Mouse (Mus musculus): ENCODE measurements around the gene Tagap.

Gene Tagap

DNA sequence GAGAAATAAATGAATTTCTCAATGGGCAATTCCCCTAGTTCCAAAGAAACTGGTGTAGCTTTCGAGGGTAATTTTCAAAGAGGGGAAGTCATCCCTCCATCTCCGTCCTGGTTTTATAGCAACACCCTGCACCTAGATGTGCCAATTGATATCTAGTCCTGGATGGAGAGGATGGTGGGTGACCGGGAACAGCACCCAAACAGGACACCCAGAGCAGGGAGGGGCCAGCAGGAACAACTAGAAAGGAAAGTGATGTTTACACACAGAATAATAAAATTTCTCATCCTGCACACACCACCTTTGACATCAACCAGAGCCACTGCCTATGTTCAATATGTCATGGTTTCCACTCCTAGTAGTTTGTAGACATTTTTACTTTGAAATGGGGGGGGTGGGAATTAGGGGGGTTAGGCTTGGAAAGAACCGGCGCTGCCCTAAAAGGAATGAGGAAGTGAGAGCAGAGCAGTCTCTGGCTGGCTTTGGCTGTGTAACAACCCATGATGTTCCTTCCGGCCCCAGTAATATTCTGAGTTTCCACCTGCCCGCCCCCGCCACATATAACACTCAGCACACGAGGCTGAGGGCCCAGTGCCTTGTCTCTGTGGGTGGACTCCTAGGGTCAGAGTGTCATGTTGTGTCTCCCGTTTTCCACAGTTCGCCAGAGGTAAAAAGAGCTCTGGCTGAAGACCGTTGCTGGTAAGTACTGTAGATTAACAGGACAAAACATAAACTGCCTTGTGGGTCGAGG is at the start of gene Tagap:
Tagap (plus strand) TSS at position 588 of the 748 bp plus-strand sequence.
- no peak for DNase-seq

DNA sequence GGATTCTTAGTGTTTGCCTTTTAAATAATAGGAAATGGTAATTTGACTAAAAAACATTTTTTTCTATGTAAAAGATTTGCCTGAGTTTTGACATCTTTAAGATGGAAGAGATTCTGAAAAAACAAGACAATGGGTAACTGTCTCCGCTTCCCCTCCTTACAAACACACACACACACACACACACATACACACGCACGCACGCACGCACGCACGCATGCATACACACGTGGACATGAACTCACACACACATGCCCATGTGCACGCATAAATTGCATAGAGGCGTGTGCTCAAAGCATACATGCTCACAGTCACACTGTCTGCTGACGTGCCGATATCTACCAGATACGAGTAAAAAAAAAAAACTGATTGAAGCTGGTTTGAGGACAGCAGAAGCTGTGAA is 49.3 kb upstream of the Tagap start:
- no peak for DNase-seq

DNA sequence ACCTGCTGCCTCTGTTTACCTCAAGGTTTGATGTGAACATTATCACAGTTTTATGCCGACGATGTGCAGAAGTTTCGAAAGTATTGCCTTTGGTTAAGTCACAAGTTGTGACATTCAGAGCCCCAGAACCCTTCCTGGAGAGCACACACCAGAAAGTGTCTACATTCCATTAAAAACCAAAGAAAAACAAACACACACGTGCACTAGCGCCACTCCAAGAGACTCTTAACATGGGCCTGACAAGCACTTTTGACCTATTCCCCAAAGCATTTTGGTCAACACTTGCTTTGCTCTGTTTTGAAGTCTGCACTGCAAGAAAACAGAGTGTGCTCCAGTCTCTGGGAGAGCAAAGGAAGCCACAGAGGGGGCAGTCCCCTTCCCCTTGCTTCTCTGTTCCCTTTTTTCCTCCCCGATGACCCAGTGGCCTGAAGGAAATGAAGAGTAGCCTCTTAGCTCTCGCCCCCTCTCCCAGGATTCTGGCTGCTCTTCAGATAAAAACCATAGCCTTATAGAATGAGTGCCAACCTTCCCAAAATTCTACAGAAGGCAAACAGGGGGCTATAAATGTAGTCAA is 48.5 kb upstream of the Tagap start:
- DNase-seq = no peak

DNA sequence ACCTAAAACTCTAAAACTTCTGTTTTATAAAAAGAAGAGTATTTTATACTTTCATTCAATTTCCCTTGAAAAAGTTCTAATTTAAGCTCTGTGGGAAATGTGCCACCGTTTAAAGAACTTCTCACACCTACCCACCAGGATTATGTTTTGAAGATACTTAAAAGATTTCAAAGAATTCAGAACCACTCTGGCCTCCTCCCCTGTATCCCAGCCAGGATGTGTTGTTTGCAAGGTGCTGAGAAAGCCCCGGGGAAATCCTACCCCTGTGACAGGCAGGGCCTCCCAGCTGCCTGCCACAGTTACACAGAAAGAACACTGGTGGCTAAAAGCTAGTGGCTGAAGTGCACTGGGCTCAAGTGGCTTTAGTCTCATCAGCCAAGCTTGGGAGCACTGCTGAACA is 47.9 kb upstream of the Tagap start:
- no peak for DNase-seq

DNA sequence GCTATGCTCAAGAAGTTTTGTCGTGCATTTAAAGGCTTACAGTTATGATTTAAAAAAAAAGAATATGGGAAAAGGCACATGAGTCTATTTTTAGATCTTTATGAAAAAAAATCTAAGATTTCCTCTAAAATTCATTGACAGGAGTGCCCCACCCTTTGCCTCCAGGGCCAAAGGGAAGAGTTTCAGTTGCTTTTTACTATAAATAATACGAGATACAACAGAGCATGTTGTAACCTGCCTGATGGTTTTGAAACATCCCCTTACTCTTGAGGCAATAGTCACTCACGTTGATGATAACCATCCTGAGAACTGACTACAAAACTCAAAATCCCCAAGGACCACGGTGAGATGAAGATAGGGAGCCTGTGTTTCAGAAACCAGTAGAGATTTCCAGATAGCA is 46.3 kb upstream of the Tagap start:
- no peak for DNase-seq

DNA sequence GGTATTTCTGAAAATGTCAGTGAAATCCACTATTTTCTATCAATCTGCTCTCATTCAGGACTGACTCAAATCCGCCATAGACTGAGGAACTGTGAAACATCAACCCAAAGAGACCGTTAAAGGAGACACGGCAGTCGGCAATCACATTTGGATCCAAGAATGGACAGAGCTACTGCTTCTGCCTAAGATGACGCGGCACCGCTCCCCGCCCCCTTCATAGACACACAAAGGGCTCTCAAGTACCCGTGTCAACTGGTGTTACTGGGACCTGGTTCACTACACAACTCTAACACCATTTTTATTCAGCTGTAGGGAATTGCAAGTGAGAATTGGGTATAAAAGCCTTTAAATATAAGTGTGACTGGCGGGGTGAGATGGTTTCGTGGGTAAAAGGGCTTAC is 42.7 kb upstream of the Tagap start:
- no peak for DNase-seq

DNA sequence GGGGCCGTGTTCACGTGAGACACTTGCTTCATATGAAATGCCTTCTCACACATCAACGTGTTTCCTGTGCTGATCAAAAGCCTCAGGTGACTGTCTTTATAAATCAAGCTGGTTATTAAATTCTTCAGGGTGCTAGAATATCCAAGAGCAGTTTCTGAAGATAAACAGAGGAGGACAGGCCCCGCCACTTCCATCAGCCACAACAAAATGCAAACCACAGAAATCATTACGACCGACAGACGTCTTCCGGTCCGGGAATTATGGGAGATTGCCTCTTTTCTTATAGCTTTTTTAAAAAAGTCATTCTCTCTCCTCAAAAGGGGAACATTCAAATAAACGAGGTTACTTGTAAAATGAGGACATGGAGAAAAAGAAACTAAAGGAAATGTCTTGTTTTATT is 41.2 kb upstream of the Tagap start:
- DNase-seq = no peak

DNA sequence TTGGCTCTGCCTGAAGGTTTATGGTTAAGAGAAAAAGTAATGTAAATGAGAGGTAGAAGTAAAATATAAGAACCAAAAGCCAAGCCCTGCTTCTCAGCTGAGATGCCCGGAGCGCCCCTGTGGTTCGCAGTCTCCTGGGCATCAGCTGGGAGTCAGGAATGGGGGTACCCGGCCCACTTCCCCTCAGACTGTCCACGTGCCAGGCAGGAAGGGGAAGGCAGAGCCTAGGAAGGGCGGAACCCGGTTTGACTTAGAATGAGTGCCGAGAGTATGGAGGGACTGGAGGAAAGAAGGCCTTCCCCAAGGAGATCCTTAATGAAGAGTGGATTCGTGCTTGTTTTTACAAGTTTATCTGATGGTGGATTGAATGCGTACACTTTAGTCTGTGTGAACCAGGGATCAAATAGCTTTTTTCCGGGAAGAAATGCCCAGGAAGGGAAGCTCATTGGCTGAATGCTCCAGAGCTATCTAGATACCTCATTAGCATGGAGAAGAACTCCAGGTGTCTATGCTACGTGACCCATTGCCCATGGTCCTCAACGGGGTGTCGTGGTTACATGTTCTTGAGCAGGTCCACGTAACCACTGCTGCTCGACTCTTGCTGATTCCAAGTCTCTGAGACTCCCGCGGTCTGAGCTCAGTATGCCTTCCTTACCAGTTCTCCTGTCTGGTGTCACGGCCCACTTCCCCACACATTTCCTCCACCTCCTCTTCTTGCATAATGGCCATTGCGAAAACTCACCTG is 38.6 kb upstream of the Tagap start:
- DNase-seq = no peak

DNA sequence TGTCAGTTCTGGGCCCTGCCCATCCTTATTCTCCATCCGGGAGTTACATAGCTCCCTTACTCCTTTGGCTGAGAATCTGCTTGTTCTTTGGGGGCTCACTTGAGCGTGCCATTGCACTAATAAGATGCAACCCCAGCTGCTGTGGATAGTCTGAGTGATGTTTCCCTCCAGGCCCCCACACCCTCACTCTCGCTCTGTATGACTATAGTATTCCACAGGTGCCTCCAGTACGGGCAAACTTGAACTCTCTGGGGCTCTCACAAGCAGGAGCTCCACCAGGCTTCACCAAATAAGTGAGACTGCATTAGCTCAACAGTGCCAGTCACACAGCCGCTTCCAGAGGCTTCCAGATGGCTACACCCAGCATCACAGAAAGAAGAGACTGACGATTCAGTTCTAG is 37.5 kb upstream of the Tagap start:
- no peak for DNase-seq

DNA sequence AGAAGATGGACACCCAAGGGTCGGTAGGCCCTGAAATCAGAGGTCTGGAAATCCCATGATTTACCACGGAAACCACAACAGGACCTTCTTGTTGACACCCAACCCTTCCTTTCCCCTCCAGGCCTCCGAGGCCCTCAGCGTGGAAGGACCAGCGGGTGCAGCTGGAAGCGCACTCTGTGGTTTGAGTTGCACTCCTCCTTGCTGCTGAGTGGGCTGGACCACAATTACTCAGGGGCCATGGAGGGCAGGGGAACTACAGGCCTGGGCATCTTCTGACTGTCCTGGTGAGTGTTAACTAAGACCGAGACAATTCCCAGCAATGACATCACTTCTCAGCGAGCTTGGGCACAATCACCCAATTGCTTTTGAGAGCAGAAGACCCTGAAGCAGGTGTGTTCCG is 36.8 kb upstream of the Tagap start:
- no peak for DNase-seq

DNA sequence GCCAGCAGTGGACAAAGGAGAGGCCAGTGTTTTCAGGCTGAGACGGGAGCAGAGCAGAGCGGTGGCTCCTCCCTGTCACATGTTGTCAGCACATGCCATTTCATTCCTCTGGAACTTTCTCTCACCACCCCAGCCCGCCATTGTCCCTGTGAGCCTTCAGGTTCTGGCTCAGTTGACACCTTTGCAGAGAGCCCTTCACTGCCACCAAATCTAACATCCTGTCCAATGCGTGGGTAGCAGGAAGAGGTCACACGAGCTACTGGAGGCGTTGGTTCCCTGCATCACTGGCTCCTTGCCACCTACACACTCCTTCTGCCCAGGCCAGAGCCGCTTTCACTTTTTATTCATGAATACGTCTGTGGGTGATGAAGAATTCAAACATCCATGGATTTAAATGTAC is 33.1 kb upstream of the Tagap start:
- DNase-seq = no peak

DNA sequence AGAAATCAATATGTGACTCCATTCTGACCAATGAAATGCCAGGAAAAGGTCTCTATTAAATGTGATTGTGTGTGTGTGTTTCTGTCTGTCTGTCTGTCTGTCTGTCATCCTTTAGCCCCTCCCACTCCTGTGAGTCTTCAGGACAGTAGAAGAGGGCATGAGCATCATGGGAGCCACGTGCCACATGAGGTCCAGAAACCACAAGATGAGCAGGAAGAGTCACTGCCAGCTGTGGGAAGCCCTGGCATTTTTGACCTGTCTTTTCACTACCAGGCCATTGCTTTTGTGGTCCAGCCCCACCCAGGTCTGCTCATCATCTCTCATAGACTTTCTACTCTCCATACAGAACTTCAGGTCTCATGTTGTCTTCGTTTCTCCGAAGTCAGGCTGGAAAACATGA is 31.7 kb upstream of the Tagap start:
- no peak for DNase-seq

DNA sequence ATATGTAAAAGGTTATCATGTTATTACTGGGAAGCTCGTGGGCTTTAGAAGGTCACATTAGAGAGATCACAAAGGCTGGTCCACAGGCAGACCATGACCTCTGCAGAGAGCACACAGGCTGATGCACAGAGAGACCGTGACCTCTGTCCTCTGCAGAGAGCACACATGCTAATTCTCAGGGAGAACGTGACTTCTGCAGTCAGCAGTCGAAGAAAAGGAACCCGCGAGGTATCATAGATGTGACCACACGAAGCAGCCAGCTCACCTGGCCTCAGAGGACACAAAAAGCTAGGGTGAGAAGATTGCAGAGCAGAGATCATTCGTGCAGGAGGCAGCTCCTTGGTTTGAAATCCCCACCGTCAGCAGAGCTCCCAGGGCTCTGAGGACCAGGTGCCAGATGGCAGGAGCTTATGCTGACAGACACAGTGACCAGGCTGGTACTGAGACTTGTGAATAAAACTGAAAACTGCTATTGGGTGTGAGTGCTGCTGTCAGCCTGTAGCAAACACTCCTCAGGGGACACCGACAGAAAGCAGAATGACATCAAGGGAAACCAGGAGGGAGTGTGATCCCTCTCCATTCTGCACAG is 29.7 kb upstream of the Tagap start:
- DNase-seq = no peak

DNA sequence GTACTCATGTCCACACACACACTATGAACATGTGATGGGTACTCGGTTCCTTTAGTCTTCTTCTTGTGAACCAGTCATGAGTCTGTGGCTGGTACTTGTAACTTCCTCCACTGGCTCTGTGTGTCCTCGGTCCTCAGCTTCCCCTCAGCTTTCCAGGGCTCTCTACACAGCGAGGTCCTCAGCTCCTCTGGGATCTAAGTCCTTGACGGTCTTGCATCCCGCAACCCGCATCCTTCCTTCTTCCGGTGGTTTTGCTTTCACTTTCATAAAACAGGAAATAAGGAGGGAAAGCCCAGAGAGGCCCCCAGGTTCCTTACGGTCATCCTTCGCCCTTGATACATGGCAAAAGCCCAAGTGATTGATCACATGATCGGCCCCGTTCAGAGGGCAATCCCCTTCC is 28.7 kb upstream of the Tagap start:
- no peak for DNase-seq

DNA sequence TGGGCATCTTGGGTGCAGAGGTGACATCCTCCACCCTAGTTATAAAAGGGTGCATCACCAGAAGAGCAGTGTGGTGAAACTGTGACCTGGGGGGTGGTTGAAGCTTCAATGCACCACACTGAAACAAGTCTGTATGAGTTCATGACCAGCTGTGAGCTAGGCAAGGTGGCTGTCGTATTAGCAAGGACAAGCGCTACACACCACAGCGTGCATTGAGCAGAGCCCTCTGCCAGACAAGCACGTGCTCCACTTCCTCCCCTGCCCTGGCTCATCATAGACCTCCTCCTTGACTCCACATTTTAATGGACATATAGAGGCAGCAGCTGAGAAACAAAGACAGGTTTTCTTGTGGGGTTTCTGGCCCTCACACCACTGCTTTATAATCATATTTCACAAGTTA is 28.0 kb upstream of the Tagap start:
- DNase-seq = no peak

DNA sequence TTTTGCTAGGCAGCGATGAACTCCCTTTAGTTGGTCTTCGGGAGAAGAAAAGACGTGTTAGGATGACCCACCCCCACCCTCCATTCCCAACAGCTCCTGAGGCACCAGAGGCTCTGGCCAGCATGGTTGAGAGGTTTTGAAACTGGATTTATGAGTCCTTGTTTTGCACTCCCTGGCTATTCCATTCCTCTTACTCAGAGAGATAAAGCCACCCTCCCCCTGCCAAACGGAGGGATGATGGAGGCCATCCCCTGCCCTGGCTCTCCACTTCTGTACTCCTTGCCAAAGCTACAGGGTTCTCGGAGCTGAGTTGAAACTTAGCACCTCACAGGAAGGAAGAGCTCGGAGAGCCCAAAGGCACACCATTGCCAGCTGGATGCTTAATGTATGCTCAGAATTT is 26.6 kb upstream of the Tagap start:
- no peak for DNase-seq

DNA sequence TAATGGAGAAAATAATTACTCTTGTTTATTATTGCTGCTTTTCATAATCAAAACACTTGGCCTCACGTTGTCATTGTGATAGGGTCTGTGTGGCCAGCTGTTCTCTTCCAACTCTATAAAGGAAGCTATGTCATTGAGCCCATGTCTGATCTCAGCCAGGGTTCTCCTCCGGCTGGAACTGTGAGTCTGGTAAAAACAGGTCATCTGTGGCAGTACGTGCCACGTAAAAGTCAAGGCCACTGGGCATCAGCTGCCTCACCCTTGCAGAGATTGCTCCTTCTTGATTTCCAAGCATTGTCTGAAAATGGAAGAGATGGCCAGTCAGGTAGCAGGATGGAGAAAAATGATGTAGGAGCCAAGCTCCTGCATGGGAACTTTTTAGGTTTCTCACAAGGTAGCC is 25.8 kb upstream of the Tagap start:
- no peak for DNase-seq

DNA sequence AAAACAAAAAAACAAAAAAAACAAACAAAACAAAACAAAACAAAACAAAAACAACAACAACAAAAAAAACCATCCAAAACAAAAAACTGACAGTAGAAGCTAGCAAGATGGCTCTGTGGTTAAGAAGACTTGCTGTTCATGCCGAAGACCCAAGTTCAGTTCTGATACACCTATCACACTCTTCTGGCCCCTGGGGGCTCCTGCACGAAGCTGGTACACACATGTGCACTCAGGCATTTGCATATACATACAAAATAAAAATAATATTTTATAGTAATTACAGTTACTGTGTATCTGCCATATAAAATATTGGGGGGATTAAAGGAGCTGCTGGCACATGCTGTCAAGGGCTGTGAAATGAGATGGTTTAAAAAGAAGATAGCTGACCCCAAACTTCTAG is 24.3 kb upstream of the Tagap start:
- DNase-seq = no peak

DNA sequence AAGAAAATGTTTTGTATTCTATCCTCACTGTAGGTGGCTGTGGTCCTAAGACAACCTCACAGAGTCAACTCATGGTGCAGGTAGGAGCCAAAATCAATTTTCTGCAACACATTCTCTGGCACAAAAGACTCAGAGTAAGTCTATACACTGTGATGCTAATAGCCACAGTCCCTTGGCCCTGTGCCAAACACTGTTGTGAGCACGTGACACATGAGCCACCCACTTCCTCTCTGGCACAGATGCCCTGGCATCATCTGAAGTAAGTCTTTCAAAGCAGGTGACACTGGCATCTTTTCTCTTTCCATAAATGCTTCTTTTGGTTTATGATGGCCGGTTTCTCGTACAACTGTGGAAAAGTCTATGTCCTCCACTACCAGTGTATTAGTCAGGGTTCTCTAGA is 23.4 kb upstream of the Tagap start:
- no peak for DNase-seq

DNA sequence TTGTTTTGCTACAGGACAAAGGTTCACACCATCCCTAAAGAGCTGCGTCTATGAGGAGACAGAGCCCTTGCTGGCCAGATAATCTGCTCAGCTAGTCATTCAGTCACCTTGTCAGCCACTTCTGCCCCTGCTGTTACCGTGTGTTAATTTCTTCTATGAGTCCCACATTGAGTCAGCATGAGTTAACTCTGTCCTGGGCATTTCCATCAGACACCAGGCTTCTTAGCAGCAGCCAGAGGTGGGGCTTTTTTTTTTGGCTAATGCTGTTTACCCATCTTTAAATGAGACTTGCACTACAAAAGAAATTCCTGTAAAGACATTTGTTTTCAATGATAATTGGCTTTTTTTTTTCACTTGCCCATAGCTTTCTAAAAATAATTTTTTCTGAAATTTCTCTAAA is 20.8 kb upstream of the Tagap start:
- DNase-seq = no peak

DNA sequence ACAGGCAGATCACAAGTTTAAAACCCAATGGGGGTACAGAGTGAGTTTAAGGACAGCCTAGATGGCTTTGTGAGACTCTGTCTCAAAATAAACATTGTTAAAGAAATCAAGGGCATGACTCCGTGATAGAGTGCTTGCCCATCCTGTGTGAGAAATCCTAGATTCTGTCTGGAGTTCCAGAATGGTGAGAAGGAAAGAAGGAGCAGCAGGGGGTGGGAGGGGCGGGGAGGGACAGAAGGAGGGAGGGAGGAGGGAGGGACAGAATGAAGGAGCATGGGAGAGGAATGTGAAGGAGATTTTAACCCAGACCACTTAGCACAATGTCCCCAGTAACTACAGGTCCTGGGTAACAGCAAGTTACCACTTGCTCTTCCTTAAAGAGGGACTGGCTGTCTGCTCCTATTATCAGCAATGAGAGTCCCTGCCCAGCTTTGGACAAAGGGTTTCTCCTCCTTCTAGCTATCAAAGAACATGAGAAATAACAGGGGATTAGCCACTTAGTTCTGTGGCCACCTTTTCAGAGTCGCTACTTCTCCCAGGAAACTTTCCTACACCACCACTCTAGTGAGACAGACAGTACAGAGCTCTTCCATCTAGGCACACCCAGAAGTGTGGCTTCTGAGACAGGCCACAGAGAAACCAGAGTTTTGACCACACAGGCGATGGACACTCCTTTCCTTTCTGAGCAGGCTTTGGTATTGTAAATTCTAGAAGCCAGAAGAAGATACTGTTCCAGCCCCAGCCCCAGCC is 19.7 kb upstream of the Tagap start:
- no peak for DNase-seq

DNA sequence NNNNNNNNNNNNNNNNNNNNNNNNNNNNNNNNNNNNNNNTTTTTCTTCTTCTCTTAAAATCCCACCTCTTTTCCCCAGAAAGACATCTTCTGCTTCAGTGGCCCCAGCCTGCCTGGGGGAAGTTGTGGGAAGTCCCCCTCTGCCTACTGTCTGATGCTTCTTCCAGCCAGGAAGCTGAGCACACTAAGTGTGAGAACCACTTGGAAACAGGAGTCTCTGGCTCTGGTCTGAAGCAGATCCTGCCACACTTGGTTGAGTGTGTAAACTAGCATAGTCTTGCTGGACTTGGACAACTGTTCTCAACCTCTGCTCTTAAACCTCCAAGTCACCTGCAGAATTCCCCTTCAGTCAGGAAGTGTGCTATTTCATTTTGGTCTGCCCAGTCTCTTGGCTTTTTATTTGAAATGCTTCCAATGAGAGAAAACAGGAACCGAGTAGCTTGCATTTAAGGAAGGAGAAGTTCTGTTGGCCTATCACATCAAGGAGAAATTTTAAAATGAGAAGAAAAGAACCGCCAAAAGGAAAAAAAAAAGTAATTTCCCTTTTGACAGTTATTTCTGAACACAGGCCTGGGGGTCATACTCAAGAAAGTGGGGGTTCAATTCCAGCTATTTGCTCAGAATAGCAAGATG is 11.1 kb upstream of the Tagap start:
- no peak for DNase-seq

DNA sequence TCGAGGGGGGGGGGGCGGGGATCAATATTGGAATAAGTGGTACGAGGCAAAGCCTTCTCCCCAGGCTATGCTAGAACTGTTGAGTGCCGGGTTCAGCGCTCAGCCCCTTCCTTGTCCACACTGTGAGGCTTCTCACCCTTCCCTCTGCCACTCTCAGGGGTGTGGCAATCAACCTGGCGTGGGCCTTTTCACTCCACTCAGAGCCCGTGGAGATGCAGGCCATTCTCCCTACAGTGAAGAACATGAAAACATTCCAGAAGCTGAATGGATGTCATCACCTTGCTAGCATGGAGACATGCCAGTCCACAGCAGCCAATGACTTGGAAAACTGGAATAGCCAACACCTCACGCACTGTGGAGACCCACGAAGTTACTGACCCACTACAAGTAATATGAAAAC is 10.0 kb upstream of the Tagap start:
- no peak for DNase-seq
